Mouse (Mus musculus): ENCODE measurements around the gene Ghdc. TPM values are rescaled to one million over a fixed set of nuclear protein-coding genes. Genes with fewer than 3 reads are reported as not detected.

Gene Ghdc
- polyA plus RNA-seq, 1 experiment from 2014 or later = 8.4 TPM

DNA sequence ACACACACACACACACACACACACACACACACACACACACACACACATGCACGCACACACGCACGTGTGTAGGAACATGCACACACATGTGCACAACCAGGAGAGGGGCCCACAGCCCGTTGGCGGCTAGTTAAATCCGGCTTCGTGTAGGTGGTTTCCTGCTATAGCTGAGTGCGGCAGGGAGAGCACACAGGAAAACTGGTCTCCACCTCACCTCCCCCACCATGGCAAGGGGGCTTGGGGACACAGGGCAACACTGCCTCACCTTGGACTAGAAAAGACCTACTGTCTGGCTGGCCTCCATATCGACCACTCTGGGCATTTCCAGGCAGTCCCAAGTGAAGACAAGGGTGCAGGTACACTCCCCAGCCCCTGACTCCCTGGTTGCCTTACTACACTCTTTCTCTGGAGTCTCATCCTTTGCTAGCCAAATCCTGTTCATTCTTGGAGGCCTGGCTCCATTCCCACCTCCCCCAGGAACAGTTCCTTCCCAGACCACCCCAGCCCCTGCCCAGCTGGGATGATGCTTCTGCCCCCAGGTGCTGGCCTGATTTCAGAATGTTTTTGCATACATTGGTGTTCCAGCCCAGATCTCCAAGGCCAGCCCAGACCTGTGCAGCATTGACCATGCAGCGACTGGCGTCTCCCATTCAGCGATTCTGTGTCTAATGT, 16.6 kb downstream of the Ghdc start:
- WGBS = 84% methylated on average over 12 of the region's 12 CpGs
- no peak overlapping the region for H3K27ac ChIP-seq (ENCODE audit: low read length)
- no peaks in the 10 kb centered on the region for H3K36me3 ChIP-seq (ENCODE audit: insufficient read depth, low read length)
- no peak overlapping the region for H3K4me3 ChIP-seq (ENCODE audit: low read length)
- H3K4me1 ChIP-seq (ENCODE audit: insufficient read depth, low read length) = peaks cover 8% of the 10 kb centered on the region; the same call in 1 of the 2 replicates
- no peaks in the 10 kb centered on the region for H3K9me3 ChIP-seq (ENCODE audit: low read length)
- no peak overlapping the region for H3K9ac ChIP-seq (replicated peaks; ENCODE audit: low read length)
- H3K27me3 ChIP-seq (ENCODE audit: insufficient read depth, low read length) = peaks cover 12% of the 10 kb centered on the region
- H3K4me2 ChIP-seq (replicated peaks; ENCODE audit: low read depth, low read length) = no peak overlapping the region
- no peak for ATAC-seq (ENCODE audit: low FRiP score, low TSS enrichment)

DNA sequence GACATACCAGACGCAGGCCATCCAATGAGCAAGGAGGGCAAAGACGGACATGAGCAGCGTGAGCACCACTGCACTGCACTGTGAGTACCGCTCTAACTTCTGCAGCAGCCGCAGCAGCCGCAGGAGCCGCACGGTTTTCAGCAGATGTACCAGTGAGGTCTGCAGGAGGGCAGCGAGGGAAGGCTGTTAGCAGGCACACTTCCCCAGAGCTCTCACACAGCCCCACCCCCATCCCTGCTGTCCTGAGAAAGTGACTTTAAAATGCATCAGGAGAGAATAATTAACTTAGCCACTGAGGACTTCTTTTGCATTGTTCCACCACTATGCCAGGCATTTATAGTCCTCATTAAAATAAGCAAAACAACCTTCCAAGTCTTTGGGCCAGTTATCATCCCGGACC, 18.5 kb downstream of the Ghdc start:
- 27% methylated on average over 10 of the region's 10 CpGs for WGBS
- ATAC-seq (ENCODE audit: low FRiP score, low TSS enrichment) = peak; percentile 63; the same call in 1 of the 2 replicates
- H3K9me3 ChIP-seq (ENCODE audit: low read length) = no peaks in the 10 kb centered on the region
- H3K4me2 ChIP-seq (replicated peaks; ENCODE audit: low read depth, low read length) = no peak overlapping the region
- no peak overlapping the region for H3K9ac ChIP-seq (replicated peaks; ENCODE audit: low read length)
- H3K4me1 ChIP-seq (ENCODE audit: insufficient read depth, low read length) = peaks cover 6% of the 10 kb centered on the region; the same call in 1 of the 2 replicates
- 0 out of 2 replicates have a peak, but pooled peaks cover 10% of the 10 kb centered on the region for H3K27me3 ChIP-seq (ENCODE audit: insufficient read depth, low read length)
- no peaks in the 10 kb centered on the region for H3K36me3 ChIP-seq (ENCODE audit: insufficient read depth, low read length)
- H3K4me3 ChIP-seq (ENCODE audit: low read length) = no peak overlapping the region
- H3K27ac ChIP-seq (ENCODE audit: low read length) = no peak overlapping the region

DNA sequence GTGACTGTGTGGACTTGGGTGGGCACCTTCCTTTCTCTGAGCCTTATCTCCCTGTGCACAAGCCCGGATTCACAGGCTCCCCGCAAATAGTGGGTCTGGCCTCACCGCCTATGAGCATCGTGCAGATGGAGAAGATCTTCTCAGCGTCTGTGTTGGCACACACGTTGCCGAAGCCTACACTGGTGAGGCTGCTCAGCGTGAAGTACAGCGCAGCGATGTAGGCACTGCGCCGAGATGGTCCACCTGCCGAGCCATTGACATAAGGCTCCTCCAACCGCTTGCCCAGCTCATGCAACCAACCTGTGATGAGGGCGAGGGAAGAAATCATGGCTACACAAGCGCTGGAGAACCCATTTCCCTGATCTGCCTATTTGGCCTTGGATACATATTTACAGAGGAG, 20.6 kb downstream of the Ghdc start:
- Histone ChIP-seq H3K4me2 (replicated peaks; ENCODE audit: low read depth, low read length) (no peak overlapping the region), H3K9me3 (ENCODE audit: low read length) (no peaks in the 10 kb centered on the region), H3K36me3 (ENCODE audit: insufficient read depth, low read length) (no peaks in the 10 kb centered on the region), H3K27ac (ENCODE audit: low read length) (no peak overlapping the region), H3K4me1 (ENCODE audit: insufficient read depth, low read length) (peaks cover 6% of the 10 kb centered on the region; the same call in 1 of the 2 replicates), H3K4me3 (ENCODE audit: low read length) (no peak overlapping the region), H3K9ac (replicated peaks; ENCODE audit: low read length) (no peak overlapping the region), H3K27me3 (ENCODE audit: insufficient read depth, low read length) (0 out of 2 replicates have a peak, but pooled peaks cover 10% of the 10 kb centered on the region)
- ATAC-seq (ENCODE audit: low FRiP score, low TSS enrichment) = no peak
- 90% methylated on average over 16 of the region's 16 CpGs for WGBS

DNA sequence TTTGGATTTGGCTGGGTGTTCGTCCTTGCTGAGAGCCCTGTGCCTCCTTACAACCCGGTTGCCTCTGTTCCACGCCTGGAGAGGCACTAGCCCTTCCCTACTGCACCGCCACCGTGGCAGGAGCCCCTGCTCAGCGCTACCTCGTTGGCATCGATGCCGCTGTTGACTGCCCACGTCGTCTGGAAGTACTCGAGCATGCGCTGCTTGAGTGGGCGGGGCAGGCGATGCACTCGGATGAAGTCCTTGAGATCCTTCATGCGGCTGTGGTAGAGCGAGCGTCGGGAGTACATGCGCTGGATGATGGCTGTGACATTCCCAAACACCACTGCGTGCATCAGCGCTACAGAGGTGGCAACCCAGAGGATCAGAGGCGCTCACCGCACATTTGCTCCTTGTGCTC, 21.3 kb downstream of the Ghdc start:
- H3K4me1 ChIP-seq (ENCODE audit: insufficient read depth, low read length) = peaks cover 6% of the 10 kb centered on the region; the same call in 1 of the 2 replicates
- no peak overlapping the region for H3K4me2 ChIP-seq (replicated peaks; ENCODE audit: low read depth, low read length)
- no peaks in the 10 kb centered on the region for H3K9me3 ChIP-seq (ENCODE audit: low read length)
- H3K9ac ChIP-seq (replicated peaks; ENCODE audit: low read length) = no peak overlapping the region
- H3K36me3 ChIP-seq (ENCODE audit: insufficient read depth, low read length) = no peaks in the 10 kb centered on the region
- ATAC-seq (ENCODE audit: low FRiP score, low TSS enrichment) = no peak
- H3K27me3 ChIP-seq (ENCODE audit: insufficient read depth, low read length) = 0 out of 2 replicates have a peak, but pooled peaks cover 10% of the 10 kb centered on the region
- H3K4me3 ChIP-seq (ENCODE audit: low read length) = no peak overlapping the region
- H3K27ac ChIP-seq (ENCODE audit: low read length) = no peak overlapping the region
- 44% methylated on average over 25 of the region's 25 CpGs for WGBS

DNA sequence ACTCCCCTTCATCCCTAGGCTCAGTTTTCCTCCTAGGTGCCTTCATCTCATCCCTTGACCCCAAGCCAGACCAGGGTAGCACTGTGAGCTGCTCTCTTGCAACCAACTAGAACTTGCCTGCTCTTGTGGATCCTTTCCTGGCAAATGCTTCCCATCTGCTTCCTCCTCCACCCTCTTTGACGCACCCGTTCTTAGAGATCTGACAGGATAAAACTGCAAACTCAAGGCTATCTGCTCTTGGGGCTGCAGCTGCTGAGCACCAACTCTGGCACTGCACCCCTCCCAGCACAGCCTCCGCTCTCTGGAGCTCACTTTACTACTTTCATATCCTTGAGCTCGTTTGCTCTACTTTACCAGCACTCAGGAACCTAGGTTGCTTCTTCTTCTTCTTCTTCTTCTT, 22.1 kb downstream of the Ghdc start:
- ATAC-seq (ENCODE audit: low FRiP score, low TSS enrichment) = no peak
- H3K27ac ChIP-seq (ENCODE audit: low read length) = no peak overlapping the region
- WGBS = 72% methylated on average over 4 of the region's 4 CpGs
- H3K4me1 ChIP-seq (ENCODE audit: insufficient read depth, low read length) = peaks cover 6% of the 10 kb centered on the region; the same call in 1 of the 2 replicates
- no peaks in the 10 kb centered on the region for H3K36me3 ChIP-seq (ENCODE audit: insufficient read depth, low read length)
- H3K4me2 ChIP-seq (replicated peaks; ENCODE audit: low read depth, low read length) = no peak overlapping the region
- H3K9me3 ChIP-seq (ENCODE audit: low read length) = no peaks in the 10 kb centered on the region
- H3K4me3 ChIP-seq (ENCODE audit: low read length) = no peak overlapping the region
- H3K9ac ChIP-seq (replicated peaks; ENCODE audit: low read length) = no peak overlapping the region
- H3K27me3 ChIP-seq (ENCODE audit: insufficient read depth, low read length) = 0 out of 2 replicates have a peak, but pooled peaks cover 10% of the 10 kb centered on the region

DNA sequence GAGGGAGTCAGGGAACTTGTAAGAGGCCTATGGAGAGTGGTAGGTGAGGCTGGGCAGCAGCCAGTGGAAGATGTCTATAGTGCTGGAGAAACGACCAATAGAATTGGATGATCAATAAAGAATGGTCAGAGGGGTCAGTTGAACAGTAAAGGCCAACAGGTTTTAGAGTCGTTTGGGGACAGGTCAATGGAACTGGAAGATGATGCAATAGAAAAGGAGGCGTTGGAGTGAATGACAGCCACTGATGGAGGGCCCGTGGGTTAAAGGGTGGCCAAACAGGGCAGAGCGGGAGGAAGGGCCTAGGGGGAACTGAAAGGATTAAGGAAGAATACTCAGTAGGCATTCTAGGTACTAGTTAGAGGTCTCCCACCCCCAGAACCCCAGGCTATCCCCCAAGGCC, 23.6 kb downstream of the Ghdc start:
- WGBS = 57% methylated on average over 5 of the region's 5 CpGs
- Histone ChIP-seq H3K4me2 (replicated peaks; ENCODE audit: low read depth, low read length) (no peak overlapping the region), H3K4me3 (ENCODE audit: low read length) (no peak overlapping the region), H3K36me3 (ENCODE audit: insufficient read depth, low read length) (no peaks in the 10 kb centered on the region), H3K9ac (replicated peaks; ENCODE audit: low read length) (no peak overlapping the region), H3K4me1 (ENCODE audit: insufficient read depth, low read length) (peaks cover 2% of the 10 kb centered on the region; the same call in 1 of the 2 replicates), H3K9me3 (ENCODE audit: low read length) (no peaks in the 10 kb centered on the region), H3K27ac (ENCODE audit: low read length) (no peak overlapping the region), H3K27me3 (ENCODE audit: insufficient read depth, low read length) (0 out of 2 replicates have a peak, but pooled peaks cover 10% of the 10 kb centered on the region)
- ATAC-seq (ENCODE audit: low FRiP score, low TSS enrichment) = no peak

DNA sequence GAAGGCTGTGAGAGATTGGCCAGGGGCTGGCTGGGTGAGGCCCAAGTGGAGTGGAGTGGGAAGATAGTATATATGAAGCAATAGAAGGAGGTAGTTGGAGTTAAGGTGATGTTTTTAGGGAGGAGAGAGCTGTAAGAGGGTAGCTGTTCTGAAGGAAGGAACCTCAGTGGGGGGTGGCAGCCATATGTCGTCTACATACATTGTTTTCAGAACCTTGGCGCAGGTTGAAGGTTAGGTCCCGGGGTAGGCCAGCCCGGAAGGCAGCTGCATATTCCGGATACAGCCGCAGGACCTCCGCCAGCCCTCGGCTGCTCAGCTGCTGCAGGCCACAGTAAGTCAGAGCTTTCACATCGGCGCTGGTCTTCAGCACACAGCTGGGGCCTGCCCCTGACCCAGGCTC, 24.2 kb downstream of the Ghdc start:
- 0 out of 2 replicates have a peak, but pooled peaks cover 10% of the 10 kb centered on the region for H3K27me3 ChIP-seq (ENCODE audit: insufficient read depth, low read length)
- H3K9me3 ChIP-seq (ENCODE audit: low read length) = no peaks in the 10 kb centered on the region
- no peaks in the 10 kb centered on the region for H3K36me3 ChIP-seq (ENCODE audit: insufficient read depth, low read length)
- WGBS = 75% methylated on average over 10 of the region's 10 CpGs
- H3K4me3 ChIP-seq (ENCODE audit: low read length) = no peak overlapping the region
- H3K4me1 ChIP-seq (ENCODE audit: insufficient read depth, low read length) = no peaks in the 10 kb centered on the region
- no peak overlapping the region for H3K4me2 ChIP-seq (replicated peaks; ENCODE audit: low read depth, low read length)
- H3K9ac ChIP-seq (replicated peaks; ENCODE audit: low read length) = no peak overlapping the region
- ATAC-seq (ENCODE audit: low FRiP score, low TSS enrichment) = no peak
- no peak overlapping the region for H3K27ac ChIP-seq (ENCODE audit: low read length)

DNA sequence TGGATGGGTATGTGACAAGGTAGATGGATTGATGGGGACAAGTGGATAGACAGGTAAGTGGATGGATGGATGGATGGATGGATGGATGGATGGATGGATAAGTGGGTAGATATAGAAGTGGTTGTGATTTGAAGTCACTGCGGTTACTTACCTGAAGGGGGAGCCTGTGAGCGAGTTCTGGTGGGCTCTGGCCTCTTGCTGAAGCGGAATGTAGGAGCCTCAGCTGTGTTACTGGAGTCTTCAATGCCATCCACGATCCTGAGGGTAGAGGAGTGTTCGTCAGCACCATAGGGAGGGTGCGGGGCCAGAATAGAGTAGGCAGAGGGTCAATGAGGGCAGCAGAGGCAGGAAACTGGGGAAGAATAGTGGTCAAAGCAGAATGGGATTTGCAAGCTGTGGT, 25.7 kb downstream of the Ghdc start:
- no peaks in the 10 kb centered on the region for H3K36me3 ChIP-seq (ENCODE audit: insufficient read depth, low read length)
- H3K27me3 ChIP-seq (ENCODE audit: insufficient read depth, low read length) = 0 out of 2 replicates have a peak, but pooled peaks cover 10% of the 10 kb centered on the region
- no peaks in the 10 kb centered on the region for H3K9me3 ChIP-seq (ENCODE audit: low read length)
- ATAC-seq (ENCODE audit: low FRiP score, low TSS enrichment) = 0 out of 2 replicates have a peak, but pooled peaks have one; percentile 44
- H3K4me2 ChIP-seq (replicated peaks; ENCODE audit: low read depth, low read length) = no peak overlapping the region
- H3K4me3 ChIP-seq (ENCODE audit: low read length) = no peak overlapping the region
- 16% methylated on average over 6 of the region's 6 CpGs for WGBS
- H3K4me1 ChIP-seq (ENCODE audit: insufficient read depth, low read length) = no peaks in the 10 kb centered on the region
- no peak overlapping the region for H3K27ac ChIP-seq (ENCODE audit: low read length)
- H3K9ac ChIP-seq (replicated peaks; ENCODE audit: low read length) = no peak overlapping the region

DNA sequence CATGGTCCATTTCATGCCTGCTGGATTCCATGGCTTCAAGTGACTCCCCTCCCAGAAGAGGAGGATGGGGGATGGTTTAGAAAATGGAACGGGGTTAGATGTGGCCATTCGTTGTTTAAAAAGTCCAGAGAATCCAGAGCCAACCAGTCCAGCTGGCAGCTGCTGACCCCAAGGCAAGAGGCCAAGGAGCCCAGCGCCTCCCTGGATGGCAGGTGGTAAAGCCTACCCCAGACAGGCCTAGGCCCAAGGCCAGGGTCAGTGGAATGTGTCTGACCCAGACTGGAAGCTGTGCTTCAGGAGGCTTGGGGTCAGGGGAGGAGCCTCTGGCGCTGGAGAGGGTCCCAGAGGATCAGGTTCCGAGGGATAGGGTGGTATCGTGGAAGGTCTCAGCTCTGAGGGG, 29.4 kb downstream of the Ghdc start:
- Histone ChIP-seq H3K27ac (ENCODE audit: low read length) (no peak overlapping the region), H3K9ac (replicated peaks; ENCODE audit: low read length) (no peak overlapping the region), H3K9me3 (ENCODE audit: low read length) (no peaks in the 10 kb centered on the region), H3K4me2 (replicated peaks; ENCODE audit: low read depth, low read length) (no peak overlapping the region), H3K27me3 (ENCODE audit: insufficient read depth, low read length) (no peaks in the 10 kb centered on the region), H3K4me1 (ENCODE audit: insufficient read depth, low read length) (peaks cover 10% of the 10 kb centered on the region), H3K36me3 (ENCODE audit: insufficient read depth, low read length) (no peaks in the 10 kb centered on the region), H3K4me3 (ENCODE audit: low read length) (no peak overlapping the region)
- no peak for ATAC-seq (ENCODE audit: low FRiP score, low TSS enrichment)
- 55% methylated on average over 6 of the region's 6 CpGs for WGBS

DNA sequence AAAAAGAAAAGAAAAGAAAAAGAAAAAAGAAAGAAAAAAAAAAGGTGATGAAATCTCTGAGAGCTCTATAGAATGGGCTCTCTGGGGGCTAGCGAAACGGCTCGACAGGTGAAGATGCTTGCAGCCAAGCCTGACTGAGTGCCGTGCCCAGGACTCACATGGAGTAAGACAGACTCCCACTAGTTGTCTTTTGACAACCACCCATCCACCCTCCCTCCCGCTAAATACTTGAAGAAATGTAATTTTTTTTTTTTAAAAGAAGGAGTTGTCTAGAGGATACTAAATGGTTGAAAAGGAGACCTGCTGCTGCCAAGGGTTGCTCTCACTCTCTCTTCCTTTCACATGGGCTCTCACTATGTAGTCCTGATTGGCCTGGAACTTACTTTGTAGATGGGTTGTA, 32.0 kb downstream of the Ghdc start:
- Histone ChIP-seq H3K27me3 (ENCODE audit: insufficient read depth, low read length) (no peaks in the 10 kb centered on the region), H3K36me3 (ENCODE audit: insufficient read depth, low read length) (no peaks in the 10 kb centered on the region), H3K4me3 (ENCODE audit: low read length) (peak overlapping the region; percentile 99), H3K9me3 (ENCODE audit: low read length) (no peaks in the 10 kb centered on the region), H3K4me2 (replicated peaks; ENCODE audit: low read depth, low read length) (peak overlapping the region; percentile 72), H3K9ac (replicated peaks; ENCODE audit: low read length) (no peak overlapping the region), H3K27ac (ENCODE audit: low read length) (no peak overlapping the region), H3K4me1 (ENCODE audit: insufficient read depth, low read length) (peaks cover 18% of the 10 kb centered on the region)
- 17% methylated on average over 5 of the region's 5 CpGs for WGBS
- ATAC-seq (ENCODE audit: low FRiP score, low TSS enrichment) = no peak
